Comparison of ENCODE assay signal across 8 mouse cellular contexts in the genomic region with DNA sequence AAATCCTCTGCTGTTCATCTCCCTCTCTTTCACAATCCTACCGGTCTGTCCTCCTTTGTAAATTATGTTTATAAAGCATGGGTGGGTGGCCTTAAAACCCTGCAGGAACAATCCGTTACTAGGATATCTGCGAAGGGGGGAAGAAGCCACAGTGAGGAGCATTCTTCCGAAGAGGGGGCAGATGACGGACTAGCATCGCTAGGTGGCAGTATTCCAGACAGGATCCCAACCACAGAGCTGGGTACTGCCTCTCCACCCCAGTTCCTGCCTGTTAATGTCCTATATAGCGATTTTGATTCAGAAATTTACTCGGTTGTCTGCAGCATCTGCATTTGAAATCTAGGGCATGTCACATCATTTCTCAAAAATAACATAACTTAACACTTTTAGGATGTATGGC.
DNase-seq lines count a peak whose midpoint lies in the region; ATAC-seq and TF ChIP-seq lines count a peak whose summit lies in the region.
"Had no signal": no experiment of that assay in that cellular context is flagged by ENCODE, and none has a peak within 500 bp of the region (broad histone marks: within the 10 kb centered on the region; RNA-seq: fewer than 3 reads in every experiment).

No protein-coding gene starts in this region.

- DNase-seq in T-cell, adult 2 months (ENCODE audit: low spot score): peak; percentile 58
- peak; percentile 71 to 76 for DNase-seq in cerebellum, adult 2 months
- DNase-seq in frontal cortex, postnatal 10 days (ENCODE audit: low spot score in 2 of 2): peak; percentile 20 to 55
- DNase-seq in induced T-regulatory cell, adult 2 months (ENCODE audit: low read depth): peak; percentile 71
- DNase-seq in left cerebral cortex, postnatal 10 days (ENCODE audit: extremely low spot score in 1 of 2, low spot score in 2 of 2): peak; percentile 24 to 73
- peak; percentile 89 for DNase-seq in midbrain, embryonic 11.5 days (ENCODE audit: low spot score, missing footprints)

- H3K9ac ChIP-seq in midbrain, embryonic 11.5 days (ENCODE audit: low read length): no peak overlapping the region
- H3K9ac ChIP-seq: lung, embryonic 15.5 days had no signal

- ATAC-seq in midbrain, embryonic 11.5 days (ENCODE audit: low FRiP score): peak; percentile 90

- H3K27me3 ChIP-seq in cerebellum, adult 2 months (ENCODE audit: control insufficient read depth, insufficient read depth, low read length): no peaks in the 10 kb centered on the region
- H3K27me3 ChIP-seq in midbrain, embryonic 11.5 days (ENCODE audit: control insufficient read depth, insufficient read depth, low read length): no peaks in the 10 kb centered on the region
- H3K27me3 ChIP-seq in small intestine, adult 2 months (ENCODE audit: control insufficient read depth, insufficient read depth, low read length): no peaks in the 10 kb centered on the region
- H3K27me3 ChIP-seq: lung, embryonic 15.5 days had no signal

- no peaks in the 10 kb centered on the region for H3K9me3 ChIP-seq in midbrain, embryonic 11.5 days (ENCODE audit: control insufficient read depth, low read length)
- H3K9me3 ChIP-seq: lung, embryonic 15.5 days had no signal

- H3K4me3 ChIP-seq in cerebellum, adult 2 months (replicated peaks; ENCODE audit: insufficient read depth, low read depth, low read length): no peak overlapping the region
- H3K4me3 ChIP-seq in midbrain, embryonic 11.5 days (ENCODE audit: low read depth, low read length): no peak overlapping the region
- no peak overlapping the region for H3K4me3 ChIP-seq in small intestine, adult 2 months (ENCODE audit: low read depth, low read length)
- H3K4me3 ChIP-seq: lung, embryonic 15.5 days had no signal

- H3K4me1 ChIP-seq in cerebellum, adult 2 months (ENCODE audit: control insufficient read depth, insufficient read depth, low read length): no peaks in the 10 kb centered on the region
- H3K4me1 ChIP-seq in midbrain, embryonic 11.5 days (ENCODE audit: control insufficient read depth, insufficient read depth, low read length): no peaks in the 10 kb centered on the region
- no peaks in the 10 kb centered on the region for H3K4me1 ChIP-seq in small intestine, adult 2 months (ENCODE audit: control insufficient read depth, insufficient read depth, insufficient read length, low read length)
- H3K4me1 ChIP-seq: lung, embryonic 15.5 days had no signal

- no peak for TF ChIP-seq POLR2A in cerebellum, adult 2 months (IDR thresholded peaks at IDR 0.05; ENCODE audit: borderline replicate concordance, insufficient read depth, low read length)
- no peak for TF ChIP-seq POLR2A in small intestine, adult 2 months (IDR thresholded peaks at IDR 0.05; ENCODE audit: low read depth, low read length)

- 10% methylated on average over 8 of the region's 8 CpGs for WGBS in cerebellum, adult 2 months
- WGBS in midbrain, embryonic 11.5 days: 10% methylated on average over 8 of the region's 8 CpGs
- WGBS in small intestine, adult 2 months: 19% methylated on average over 8 of the region's 8 CpGs

- H3K4me2 ChIP-seq in midbrain, embryonic 11.5 days: no peak overlapping the region
- H3K4me2 ChIP-seq: lung, embryonic 15.5 days had no signal

- intact Hi-C loops in left cerebral cortex, postnatal 10 days (cut with DNase I): loop anchor here (10.0 kb wide), 2 partner anchors 420 to 590 kb away; partner anchors contain the start of gene Atp2b1

- no peak overlapping the region for H3K27ac ChIP-seq in cerebellum, adult 2 months (ENCODE audit: insufficient read depth, low read length)
- H3K27ac ChIP-seq in midbrain, embryonic 11.5 days (ENCODE audit: low read depth, low read length): no peak overlapping the region
- no peak overlapping the region for H3K27ac ChIP-seq in small intestine, adult 2 months (ENCODE audit: insufficient read depth, low read depth, low read length)
- H3K27ac ChIP-seq: lung, embryonic 15.5 days had no signal

- TF ChIP-seq CTCF in cerebellum, adult 2 months (IDR thresholded peaks at IDR 0.05; ENCODE audit: borderline replicate concordance, insufficient read depth, low read depth, low read length): peak; percentile 82
- TF ChIP-seq CTCF in small intestine, adult 2 months (IDR thresholded peaks at IDR 0.05; ENCODE audit: extremely low read depth, insufficient read length, insufficient replicate concordance, low read depth, low read length): peak; percentile 82; the same call in 1 of the 2 replicates

- no peaks in the 10 kb centered on the region for H3K36me3 ChIP-seq in midbrain, embryonic 11.5 days (ENCODE audit: control insufficient read depth, insufficient read depth, low read length)
- H3K36me3 ChIP-seq in small intestine, adult 2 months (ENCODE audit: control insufficient read depth, insufficient read depth, low read length): no peaks in the 10 kb centered on the region
- H3K36me3 ChIP-seq: lung, embryonic 15.5 days had no signal

Comparison
In these comparisons a context has a peak if more than half of its experiments do, and no peak if none do; other contexts are left out.
1. DNase-seq: peak in every context shown above with its lines; median percentile 89 in midbrain, embryonic 11.5 days; 74 in cerebellum, adult 2 months; 71 in induced T-regulatory cell, adult 2 months; 58 in T-cell, adult 2 months; 48 in left cerebral cortex, postnatal 10 days; 38 in frontal cortex, postnatal 10 days.